Mouse (Mus musculus): ENCODE data around the gene Kirrel3. TPM values are rescaled to one million over a fixed set of nuclear protein-coding genes. Genes with fewer than 3 reads are reported as not detected.

Kirrel3 gene
- total RNA-seq, 1 experiment from 2014 or later = 1.2 TPM

GRCm38 (mm10) chr9:34825089-34825400 is 339.4 kb downstream of the Kirrel3 start:
- DNase-seq = no peak

DNA sequence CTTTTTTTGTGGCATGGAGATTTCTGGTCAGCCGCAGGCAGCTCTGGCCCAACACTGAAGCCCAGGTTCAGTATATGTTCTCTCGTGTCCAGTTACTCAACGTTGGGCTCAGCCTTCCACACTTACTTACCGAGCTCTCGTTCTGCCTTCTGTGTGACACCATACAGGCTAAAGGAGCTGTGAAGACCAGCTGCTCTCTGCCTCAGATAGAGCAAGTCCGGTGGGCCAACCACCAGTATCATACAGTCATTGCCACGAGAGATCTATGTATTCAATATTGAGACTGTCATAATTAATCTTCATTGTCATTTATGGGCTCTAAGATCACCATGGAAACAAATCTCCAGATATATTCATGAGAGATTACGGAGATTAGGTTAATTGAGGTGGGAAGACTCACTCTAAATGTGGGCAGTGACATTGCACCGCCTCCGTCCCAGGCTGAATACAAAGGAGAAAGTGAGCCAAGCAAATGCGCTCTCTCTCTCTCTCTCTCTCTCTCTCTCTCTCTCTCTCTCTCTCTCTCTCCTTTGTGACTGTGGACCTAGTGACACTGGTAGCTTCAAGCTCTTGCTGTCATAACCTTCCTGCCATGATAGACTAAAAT is 339.8 kb downstream of the Kirrel3 start:
- no peak for DNase-seq

GRCm38 (mm10) chr9:34830696-34831095 is 345.0 kb downstream of the Kirrel3 start:
- no peak for DNase-seq

GRCm38 (mm10) chr9:34836801-34837200 is 351.1 kb downstream of the Kirrel3 start:
- no peak for DNase-seq

- peak; percentile 57 for DNase-seq
Observed at GRCm38 (mm10) chr9:34837700-34838462, 352.2 kb downstream of the Kirrel3 start.

GRCm38 (mm10) chr9:34843275-34843965 is 357.7 kb downstream of the Kirrel3 start:
- DNase-seq = no peak

DNA sequence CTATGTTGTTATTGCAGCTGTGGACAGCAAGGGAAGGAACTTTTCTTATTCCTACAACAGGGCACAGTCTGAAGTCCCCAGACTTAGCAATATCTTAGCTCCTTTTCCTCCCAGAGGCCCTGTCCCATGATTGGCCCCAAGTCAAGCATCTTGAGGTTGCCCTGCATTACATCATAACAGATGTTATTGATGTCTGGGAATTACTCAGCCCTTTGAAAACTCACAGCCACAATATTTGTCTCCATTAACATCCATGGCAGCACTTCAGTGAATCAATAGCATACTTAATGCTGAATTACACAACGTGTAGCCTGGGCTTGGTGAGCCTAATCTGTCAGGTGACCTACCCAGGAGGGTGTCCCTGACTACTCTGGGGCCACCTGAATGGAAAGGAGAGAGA is 360.7 kb downstream of the Kirrel3 start:
- no peak for DNase-seq

GRCm38 (mm10) chr9:34847664-34848063 is 362.0 kb downstream of the Kirrel3 start:
- DNase-seq = no peak

DNA sequence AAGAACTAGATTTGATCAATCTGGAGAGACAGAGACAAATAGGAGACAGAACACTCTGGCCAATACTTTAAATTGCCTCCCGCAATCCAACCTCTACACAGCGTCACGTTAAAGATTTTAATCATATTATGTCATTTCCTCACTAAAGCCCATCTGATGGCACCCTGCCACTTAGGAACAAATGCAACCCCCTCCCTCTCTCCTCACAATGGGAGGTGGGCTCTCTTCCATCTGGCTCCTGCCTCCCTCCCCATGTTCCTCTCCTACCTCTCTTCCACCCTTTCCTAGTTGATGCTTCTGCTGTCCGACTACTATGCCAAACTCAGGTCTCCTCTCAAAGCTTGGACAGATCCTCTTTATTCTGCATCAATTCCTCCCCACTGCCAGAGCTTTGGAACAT is 365.4 kb downstream of the Kirrel3 start:
- no peak for DNase-seq

- peak; percentile 17 for DNase-seq
Observed at GRCm38 (mm10) chr9:34857575-34857974, 371.9 kb downstream of the Kirrel3 start.

GRCm38 (mm10) chr9:34858071-34858470 is 372.4 kb downstream of the Kirrel3 start:
- DNase-seq = no peak

GRCm38 (mm10) chr9:34860934-34861333 is 375.2 kb downstream of the Kirrel3 start:
- DNase-seq = no peak

DNA sequence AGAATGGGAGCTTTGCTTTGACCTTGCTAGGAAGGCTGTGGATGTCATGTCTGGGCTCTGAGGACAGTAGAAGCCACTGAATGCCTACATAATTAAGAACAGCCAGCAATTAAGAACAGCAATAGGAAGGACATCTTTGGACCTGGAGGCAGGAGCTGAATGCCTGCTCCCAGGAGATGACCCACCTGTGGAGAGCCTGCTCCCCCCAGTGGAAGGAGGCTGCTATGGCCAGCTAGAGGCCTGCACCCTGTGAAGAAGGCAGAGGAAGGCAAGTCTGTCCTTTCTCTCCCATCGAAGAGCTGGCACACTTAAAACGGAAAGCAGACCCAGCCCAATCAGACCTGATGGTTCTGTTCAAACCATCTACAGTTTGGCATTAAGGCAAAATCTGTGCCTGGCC is 376.1 kb downstream of the Kirrel3 start:
- peak; percentile 40 for DNase-seq

DNA sequence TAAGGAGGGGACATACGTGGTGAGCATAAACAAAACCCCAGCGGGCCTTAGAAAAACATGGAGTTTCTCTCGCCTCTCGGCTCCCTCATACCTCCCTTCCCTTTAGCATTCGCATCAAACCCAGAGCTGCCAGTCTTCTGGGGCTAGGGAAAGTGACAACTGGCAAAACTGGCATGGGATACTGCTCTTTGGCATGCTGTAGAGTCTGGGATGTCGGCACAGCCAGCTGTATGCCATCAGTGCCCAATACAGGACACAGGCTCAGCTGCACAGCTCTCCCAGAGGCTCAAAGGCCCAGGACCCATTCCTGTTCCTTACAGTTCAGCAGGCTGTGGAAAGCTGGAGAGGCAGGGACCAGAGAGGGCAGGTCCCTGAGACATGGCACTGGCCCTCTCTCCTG is 379.9 kb downstream of the Kirrel3 start:
- DNase-seq = no peak

GRCm38 (mm10) chr9:34871316-34871966 is 385.7 kb downstream of the Kirrel3 start:
- DNase-seq = no peak

GRCm38 (mm10) chr9:34875238-34875637 is 389.5 kb downstream of the Kirrel3 start:
- no peak for DNase-seq

- no peak for DNase-seq
Observed at GRCm38 (mm10) chr9:34877186-34877585, 391.5 kb downstream of the Kirrel3 start.

- no peak for DNase-seq
Observed at GRCm38 (mm10) chr9:34877799-34878198, 392.1 kb downstream of the Kirrel3 start.

DNA sequence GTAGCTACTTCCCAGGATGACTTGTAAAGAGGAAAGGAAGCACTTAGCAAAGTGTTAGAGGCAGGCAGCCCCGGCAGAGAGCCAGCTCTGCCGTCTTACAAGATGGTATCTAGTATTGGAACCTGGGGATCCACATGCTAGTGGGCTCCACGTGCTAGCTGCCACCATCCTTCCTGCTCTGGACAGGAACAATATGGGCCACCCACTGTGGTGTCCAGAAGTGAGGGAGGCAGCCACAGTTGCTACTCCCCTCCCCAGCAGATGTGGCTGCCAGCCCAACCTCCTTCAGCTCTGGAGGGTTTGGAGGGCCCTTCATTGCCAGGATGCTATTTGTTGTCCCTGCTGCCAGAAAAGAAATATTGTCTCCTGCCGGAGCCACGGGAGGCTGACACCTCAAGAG is 396.1 kb downstream of the Kirrel3 start:
- DNase-seq = no peak

- no peak for DNase-seq
Observed at GRCm38 (mm10) chr9:34882211-34882610, 396.5 kb downstream of the Kirrel3 start.

DNA sequence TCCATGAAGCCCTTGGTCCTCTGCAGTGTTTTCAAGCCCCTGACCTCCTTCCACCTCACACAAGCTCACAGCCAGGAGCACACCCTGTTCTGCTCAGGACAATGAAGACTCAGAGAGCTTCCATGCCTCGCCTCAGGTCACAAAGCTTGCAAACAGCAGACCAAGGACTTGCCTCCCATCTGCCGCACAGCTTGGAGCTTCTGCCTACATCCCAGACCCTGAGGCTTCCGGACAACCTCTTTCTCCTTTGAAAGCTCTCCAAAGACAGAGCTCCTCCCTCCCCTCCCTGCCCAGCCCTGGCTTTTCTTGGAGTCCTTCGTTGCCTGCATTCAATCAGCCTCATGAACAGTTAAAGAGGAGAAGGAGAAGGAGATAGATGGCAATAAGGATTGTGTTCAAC is 397.4 kb downstream of the Kirrel3 start:
- no peak for DNase-seq

DNA sequence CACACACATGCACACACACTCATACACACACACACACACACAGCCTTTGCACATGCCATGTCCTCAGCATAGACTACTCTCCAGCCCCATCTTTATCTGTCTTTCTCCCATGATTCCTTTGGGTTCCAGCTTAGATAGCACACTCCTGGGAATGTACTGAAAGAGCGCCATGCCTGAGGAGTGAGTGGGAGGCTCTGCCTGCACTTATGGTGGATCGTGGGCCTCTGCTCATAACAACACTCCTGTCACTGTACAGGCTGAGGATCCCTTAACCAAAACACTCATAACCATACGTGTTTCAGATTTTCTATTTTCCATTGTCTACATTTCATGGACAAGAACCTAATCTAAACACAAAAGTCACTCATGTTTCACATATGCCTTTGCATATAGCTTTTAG is 398.6 kb downstream of the Kirrel3 start:
- DNase-seq = no peak

GRCm38 (mm10) chr9:34884942-34885341 is 399.2 kb downstream of the Kirrel3 start:
- no peak for DNase-seq

Measured in adrenal gland, postnatal 14 days (tissue).